Mouse (Mus musculus): ENCODE data around the gene Natd1. TPM values are rescaled to one million over a fixed set of nuclear protein-coding genes. Genes with fewer than 3 reads are reported as not detected.
"Not testable (repeated sequence)": the region's sequence is repeated elsewhere in the genome, so short reads cannot be mapped to it uniquely, and the experiment has no call there.

Gene Natd1
- total RNA-seq, 2 experiments from 2014 or later: 12.4 to 13.7 TPM

- no peak for DNase-seq (ENCODE audit: extremely low spot score in 1 of 2, low spot score in 2 of 2)
- intact Hi-C loops (cut with DNase I): no loop called here
These were observed 10.9 kb downstream of the Natd1 start for GRCm38 (mm10) chr11:60903661-60904061.

GRCm38 (mm10) chr11:60902486-60902885 lies 12.1 kb downstream of the Natd1 start:
- no peak for DNase-seq (ENCODE audit: extremely low spot score in 1 of 2, low spot score in 2 of 2)
- intact Hi-C loops (cut with DNase I): no loop called here

GRCm38 (mm10) chr11:60902001-60902400 lies 12.5 kb downstream of the Natd1 start:
- intact Hi-C loops (cut with DNase I): no loop called here

GRCm38 (mm10) chr11:60895915-60896314 lies 18.6 kb downstream of the Natd1 start:
- DNase-seq (ENCODE audit: extremely low spot score in 1 of 2, low spot score in 2 of 2): no peak
- intact Hi-C loops (cut with DNase I): no loop called here

More at GRCm38 (mm10) chr11:60902001-60902400, 12.5 kb downstream of the Natd1 start:
- no peak for DNase-seq (ENCODE audit: extremely low spot score in 1 of 2, low spot score in 2 of 2)

- DNase-seq (ENCODE audit: extremely low spot score in 1 of 2, low spot score in 2 of 2): no peak
- intact Hi-C loops (cut with DNase I): no loop called here
These were observed 23.8 kb downstream of the Natd1 start for GRCm38 (mm10) chr11:60890744-60891143.

GRCm38 (mm10) chr11:60890286-60890685 lies 24.3 kb downstream of the Natd1 start:
- DNase-seq (ENCODE audit: extremely low spot score in 1 of 2, low spot score in 2 of 2): no peak
- intact Hi-C loops (cut with DNase I): no loop called here

GRCm38 (mm10) chr11:60889861-60890260 lies 24.7 kb downstream of the Natd1 start:
- no peak for DNase-seq (ENCODE audit: extremely low spot score in 1 of 2, low spot score in 2 of 2)
- intact Hi-C loops (cut with DNase I): no loop called here

- DNase-seq (ENCODE audit: extremely low spot score in 1 of 2, low spot score in 2 of 2); intact Hi-C loops (cut with DNase I): not testable (repeated sequence)
These were observed 27.6 kb downstream of the Natd1 start for GRCm38 (mm10) chr11:60886986-60887385.

GRCm38 (mm10) chr11:60882386-60882785 lies 32.2 kb downstream of the Natd1 start:
- intact Hi-C loops (cut with DNase I): no loop called here
- DNase-seq (ENCODE audit: extremely low spot score in 1 of 2, low spot score in 2 of 2): no peak

- intact Hi-C loops (cut with DNase I): no loop called here
- DNase-seq (ENCODE audit: extremely low spot score in 1 of 2, low spot score in 2 of 2): no peak
These were observed 34.0 kb downstream of the Natd1 start for GRCm38 (mm10) chr11:60880559-60880958.

- intact Hi-C loops (cut with DNase I): loop anchor here (5.0 kb wide), 2 partner anchors 47 to 102 kb away; partner anchors contain the start of genes Dhrs7b, Smcr8 and Top3a
These were observed 35.1 kb downstream of the Natd1 start for GRCm38 (mm10) chr11:60879423-60879822.

GRCm38 (mm10) chr11:60878675-60879294 lies 35.8 kb downstream of the Natd1 start, which contains the start of gene Tmem11:
Gene Tmem11, minus strand, starts transcription at chr11:60879272.
- intact Hi-C loops (cut with DNase I): loop anchor here (5.0 kb wide), 2 partner anchors 46 to 101 kb away; partner anchors contain the start of genes Dhrs7b, Smcr8 and Top3a
- DNase-seq (ENCODE audit: extremely low spot score in 1 of 2, low spot score in 2 of 2): peak; percentile 96 to 97

More at GRCm38 (mm10) chr11:60879423-60879822, 35.1 kb downstream of the Natd1 start:
- DNase-seq (ENCODE audit: extremely low spot score in 1 of 2, low spot score in 2 of 2): peak in 1 of 2 experiments; percentile 69

GRCm38 (mm10) chr11:60878056-60878612 lies 36.4 kb downstream of the Natd1 start:
- DNase-seq (ENCODE audit: extremely low spot score in 1 of 2, low spot score in 2 of 2): peak; percentile 34 to 81
- intact Hi-C loops (cut with DNase I): loop anchor here (5.0 kb wide), 2 partner anchors 46 to 101 kb away; partner anchors contain the start of genes Dhrs7b, Smcr8 and Top3a

- no peak for DNase-seq (ENCODE audit: extremely low spot score in 1 of 2, low spot score in 2 of 2)
- intact Hi-C loops (cut with DNase I): no loop called here
These were observed 41.4 kb downstream of the Natd1 start for GRCm38 (mm10) chr11:60873101-60873500.

- intact Hi-C loops (cut with DNase I): no loop called here
- DNase-seq (ENCODE audit: extremely low spot score in 1 of 2, low spot score in 2 of 2): no peak
These were observed 43.1 kb downstream of the Natd1 start for GRCm38 (mm10) chr11:60871409-60871808.

- intact Hi-C loops (cut with DNase I); DNase-seq (ENCODE audit: extremely low spot score in 1 of 2, low spot score in 2 of 2): not testable (repeated sequence)
These were observed 45.1 kb downstream of the Natd1 start for GRCm38 (mm10) chr11:60869471-60869870.

GRCm38 (mm10) chr11:60867904-60868303 lies 46.6 kb downstream of the Natd1 start:
- no peak for DNase-seq (ENCODE audit: extremely low spot score in 1 of 2, low spot score in 2 of 2)
- intact Hi-C loops (cut with DNase I): no loop called here

- intact Hi-C loops (cut with DNase I): no loop called here
These were observed 47.1 kb downstream of the Natd1 start for GRCm38 (mm10) chr11:60867456-60867855.

GRCm38 (mm10) chr11:60866021-60866420 lies 48.5 kb downstream of the Natd1 start:
- intact Hi-C loops (cut with DNase I): no loop called here
- DNase-seq (ENCODE audit: extremely low spot score in 1 of 2, low spot score in 2 of 2): no peak

More at GRCm38 (mm10) chr11:60867456-60867855, 47.1 kb downstream of the Natd1 start:
- DNase-seq (ENCODE audit: extremely low spot score in 1 of 2, low spot score in 2 of 2): no peak

- intact Hi-C loops (cut with DNase I): no loop called here
- no peak for DNase-seq (ENCODE audit: extremely low spot score in 1 of 2, low spot score in 2 of 2)
These were observed 49.6 kb downstream of the Natd1 start for GRCm38 (mm10) chr11:60864916-60865315.

All from left cerebral cortex, postnatal 10 days (tissue).